Mouse (Mus musculus) ES-E14 (cell line): ENCODE measurements at regions not wholly inside any gene's neighbourhood (a gene's known extent, or its start where the extent isn't known, plus 50 kb on each side); places are given as distances from the start of the nearest gene placed in this dataset.

Experiments used
- DNase-seq: peaks from one replicate; pipeline ENCODE4 v3.0.0-alpha.2; 2013; ENCODE audit warnings: low read depth, low spot score
- H3K27ac ChIP-seq: 2 replicates; pipeline ENCODE4 v1.5.1; 2012; ENCODE audit warnings: low read depth, mild to moderate bottlenecking, low read length, moderate library complexity, mixed read lengths; ENCODE audit not compliant: poor library complexity, insufficient read depth, severe bottlenecking
- H3K36me3 ChIP-seq: 2 replicates; pipeline ENCODE4 v1.6.1; 2012; ENCODE audit warnings: mild to moderate bottlenecking, low read length, moderate library complexity, mixed read lengths; ENCODE audit not compliant: control insufficient read depth, poor library complexity, insufficient read depth, severe bottlenecking
- H3K4me1 ChIP-seq, 2 experiments: fragments of 150-350 bp in 1 of 2; sonication (generic) in 1 of 2; 2 replicates each; pipeline ENCODE4 v1.6.1; 2012; ENCODE audit warnings: low read length in 2 of 2, mild to moderate bottlenecking in 1 of 2, mixed read lengths in 1 of 2; ENCODE audit not compliant: control insufficient read depth in 2 of 2, insufficient read depth in 2 of 2, poor library complexity in 1 of 2
- H3K4me3 ChIP-seq, 2 experiments: fragments of 150-350 bp in 1 of 2; sonication (generic) in 1 of 2; 2 replicates each; pipeline ENCODE4 v1.5.1; 2012; ENCODE audit warnings: low read length in 2 of 2, low read depth in 1 of 2, mild to moderate bottlenecking in 1 of 2, mixed read lengths in 1 of 2; ENCODE audit not compliant: insufficient read depth in 1 of 2, poor library complexity in 1 of 2, severe bottlenecking in 1 of 2
- H3K9ac ChIP-seq: 2 replicates; pipeline ENCODE4 v1.6.1; 2012; ENCODE audit warnings: low read depth, mild to moderate bottlenecking, low read length, mixed read lengths; ENCODE audit not compliant: poor library complexity, insufficient read depth, severe bottlenecking
- H3K9me3 ChIP-seq: fragments of 150-350 bp; sonication (generic); 2 replicates; pipeline ENCODE4 v1.6.1; 2012; ENCODE audit warnings: low read depth, mild to moderate bottlenecking, low read length; ENCODE audit not compliant: control insufficient read depth, insufficient read depth
- CHD2 ChIP-seq: IDR thresholded peaks from 2 replicates; pipeline ENCODE4 v1.6.1; 2014; ENCODE audit warnings: mild to moderate bottlenecking, low read depth, low read length, inconsistent platforms
- HCFC1 ChIP-seq: IDR thresholded peaks from 2 replicates; pipeline ENCODE4 v1.6.1; 2012; ENCODE audit warnings: low read length, inconsistent platforms, borderline replicate concordance; ENCODE audit not compliant: insufficient read depth
- MAFK ChIP-seq: IDR thresholded peaks from 2 replicates; pipeline ENCODE4 v1.6.1; 2014; ENCODE audit warnings: mild to moderate bottlenecking, low read depth, low read length, inconsistent platforms; ENCODE audit not compliant: insufficient read depth
- ZC3H11A ChIP-seq: IDR thresholded peaks from 2 replicates; pipeline ENCODE4 v1.6.1; 2012; ENCODE audit warnings: low read depth, mild to moderate bottlenecking, inconsistent platforms, low read length, borderline replicate concordance
- ZNF384 ChIP-seq: IDR thresholded peaks from 2 replicates; pipeline ENCODE4 v1.6.1; 2012; ENCODE audit warnings: low read depth, low read length, inconsistent platforms
- in situ Hi-C, 2 experiments: fragments of 600-800 bp; cut with MboI; formaldehyde crosslinking; loops; one replicate each; pipeline ENCODE4 v1.15.1; 2025; ENCODE audit warnings: low sequenced_read_pairs in 2 of 2, inconsistent platforms in 1 of 2; ENCODE audit not compliant: unreplicated experiment in 2 of 2

DNA sequence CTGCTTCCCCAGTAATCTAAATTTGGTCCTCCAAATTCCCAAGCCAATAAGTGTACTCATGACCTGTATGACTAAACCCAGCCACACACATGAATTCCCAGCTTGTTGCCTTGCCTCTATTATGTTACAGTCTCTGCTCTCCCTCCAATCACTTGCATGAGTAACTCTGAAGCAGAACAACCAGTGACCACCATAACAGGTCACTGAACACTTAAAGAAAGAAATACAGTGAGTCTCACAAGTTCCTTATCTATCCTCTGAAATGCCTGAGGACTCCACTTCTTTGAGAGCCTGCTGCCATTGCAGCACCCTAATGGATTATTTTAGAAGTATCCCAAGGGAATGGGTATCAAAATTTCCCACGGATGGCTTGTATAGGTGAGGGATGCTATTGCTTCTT lies 909.7 kb downstream of the Sorcs3 start:
- H3K9me3 ChIP-seq: no peaks in the 10 kb centered on the region
- H3K27ac ChIP-seq: no peak overlapping the region
- no peak overlapping the region for H3K4me3 ChIP-seq
- H3K4me1 ChIP-seq: no peaks in the 10 kb centered on the region
- in situ Hi-C loops: no loop called here
- no peaks in the 10 kb centered on the region for H3K36me3 ChIP-seq
- no peak overlapping the region for H3K9ac ChIP-seq
- no peak for DNase-seq
- TF ChIP-seq HCFC1 (no peak), MAFK (no peak), ZC3H11A (no peak), CHD2 (no peak), ZNF384 (no peak)

DNA sequence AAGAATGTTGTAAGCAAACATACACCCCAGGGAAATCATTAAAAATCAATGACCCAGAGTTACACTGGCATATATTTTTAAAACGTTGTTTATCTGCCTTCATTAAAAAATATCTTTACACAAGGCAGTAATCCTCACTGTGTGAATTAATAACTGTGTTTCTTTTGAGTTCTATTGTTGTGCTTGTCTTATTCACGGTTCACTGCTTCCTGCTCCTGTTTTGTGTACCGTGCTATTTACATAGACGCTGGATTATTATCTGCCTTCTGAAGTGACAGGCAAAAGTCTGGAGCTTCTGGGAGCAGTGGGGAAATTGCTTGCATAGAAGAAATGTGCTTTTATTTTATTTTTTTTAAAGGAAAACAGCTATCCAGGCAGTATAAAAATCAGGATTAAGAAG lies 925.8 kb downstream of the Sorcs3 start:
- H3K27ac ChIP-seq: no peak overlapping the region
- no peaks in the 10 kb centered on the region for H3K4me1 ChIP-seq

DNA sequence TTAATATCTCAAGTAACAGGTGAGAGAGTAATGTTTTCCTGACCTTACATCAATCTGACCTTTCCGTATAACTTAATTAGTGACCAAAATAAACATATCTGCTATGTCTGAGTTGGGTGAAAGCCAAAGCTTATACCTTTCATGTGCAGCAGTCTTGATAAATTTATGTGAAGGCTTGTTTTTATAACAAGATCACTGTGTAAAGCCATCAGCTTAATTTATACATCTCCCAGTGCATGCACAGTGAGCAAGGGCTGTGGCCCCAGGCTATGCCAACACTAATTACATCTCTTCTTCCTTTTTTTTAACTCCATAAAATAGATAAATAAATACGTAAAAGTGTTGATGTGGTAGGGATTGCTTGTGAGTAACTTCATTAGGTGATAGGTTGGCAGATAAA lies 966.3 kb downstream of the Sorcs3 start:
- Histone ChIP-seq H3K9me3 (no peaks in the 10 kb centered on the region), H3K36me3 (no peaks in the 10 kb centered on the region), H3K9ac (no peak overlapping the region), H3K4me1 (no peaks in the 10 kb centered on the region), H3K4me3 (no peak overlapping the region), H3K27ac (no peak overlapping the region)
- TF ChIP-seq CHD2 (no peak), ZC3H11A (no peak), MAFK (no peak), ZNF384 (no peak), HCFC1 (no peak)
- in situ Hi-C loops: no loop called here
- DNase-seq: no peak

More for the DNA sequence above, 925.8 kb downstream of the Sorcs3 start:
- Histone ChIP-seq H3K36me3 (no peaks in the 10 kb centered on the region), H3K9ac (no peak overlapping the region), H3K9me3 (no peaks in the 10 kb centered on the region), H3K4me3 (no peak overlapping the region)
- no peak for DNase-seq
- in situ Hi-C loops: no loop called here
- TF ChIP-seq ZNF384 (no peak), MAFK (no peak), CHD2 (no peak), ZC3H11A (no peak), HCFC1 (no peak)

DNA sequence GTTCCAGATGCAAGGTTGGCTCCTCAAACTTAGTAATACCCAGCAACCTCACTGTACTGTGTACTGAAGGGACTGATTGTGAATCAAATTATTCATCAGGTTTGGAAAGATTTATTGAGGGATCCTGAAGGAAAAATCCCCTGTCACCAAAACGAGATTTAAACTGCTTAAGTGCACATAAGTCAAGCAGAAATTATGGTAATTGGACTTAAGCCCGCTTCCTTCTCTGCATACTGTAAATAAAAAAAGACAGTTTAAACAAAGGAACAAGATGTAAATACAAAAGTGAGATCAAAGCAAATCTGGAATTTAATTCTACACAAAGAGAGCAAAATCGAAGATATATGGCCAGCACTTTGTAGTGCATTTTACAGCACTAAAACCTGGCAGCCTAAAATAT lies 1002.1 kb downstream of the Sorcs3 start:
- TF ChIP-seq CHD2 (no peak), ZNF384 (no peak), MAFK (no peak), HCFC1 (no peak), ZC3H11A (no peak)
- in situ Hi-C loops: no loop called here
- H3K27ac ChIP-seq: no peak overlapping the region
- no peaks in the 10 kb centered on the region for H3K9me3 ChIP-seq
- no peak overlapping the region for H3K4me3 ChIP-seq
- no peaks in the 10 kb centered on the region for H3K4me1 ChIP-seq
- no peaks in the 10 kb centered on the region for H3K36me3 ChIP-seq
- no peak overlapping the region for H3K9ac ChIP-seq
- DNase-seq: no peak

DNA sequence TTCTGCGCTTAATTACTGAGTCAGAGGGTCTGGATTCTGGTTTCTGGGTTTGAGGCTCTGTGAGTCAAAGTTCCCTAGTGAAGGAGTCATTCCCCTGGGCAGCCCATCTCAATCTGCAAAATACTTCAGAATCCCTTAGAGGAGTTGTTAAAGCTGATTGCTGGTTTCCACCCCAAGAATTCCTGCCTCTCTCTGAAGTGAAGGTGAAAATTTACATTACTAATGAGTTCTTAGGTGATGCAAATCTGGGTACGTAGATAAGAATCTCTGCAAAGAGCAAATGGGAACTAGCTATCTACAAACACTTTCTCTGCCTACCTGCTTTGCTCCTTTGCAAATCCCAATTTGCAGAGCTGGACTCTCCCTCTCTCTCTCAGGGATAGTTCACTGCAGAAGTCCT lies 1036.8 kb downstream of the Sorcs3 start:
- Histone ChIP-seq H3K4me3 (no peak overlapping the region), H3K9me3 (no peaks in the 10 kb centered on the region), H3K27ac (no peak overlapping the region), H3K9ac (no peak overlapping the region), H3K4me1 (no peaks in the 10 kb centered on the region), H3K36me3 (no peaks in the 10 kb centered on the region)
- in situ Hi-C loops: no loop called here
- TF ChIP-seq ZC3H11A (no peak), CHD2 (no peak), HCFC1 (no peak), ZNF384 (no peak), MAFK (no peak)
- DNase-seq: no peak
